Mouse (Mus musculus) adrenal gland, adult 18-20 months (tissue): ENCODE data around the gene Gcc1. TPM values are rescaled to one million over a fixed set of nuclear protein-coding genes. Genes with fewer than 3 reads are reported as not detected.

ENCODE experiments used
- DNase-seq, 2 experiments: peaks; one replicate each; pipeline ENCODE4 v3.0.0; 2021 to 2022; ENCODE audit warnings: low spot score in 2 of 2
- long read RNA-seq, 2 experiments: library from polyadenylated mRNA; stranded (forward); transcript quantifications; one replicate each; pipeline ENCODE4 v2.0.0; 2021
- total RNA-seq, 2 experiments: library from RNA; stranded (reverse); gene quantifications; 1 replicate in 1 of 2; 2 replicates in 1 of 2; pipeline ENCODE4 v1.2.3; 2021

The Gcc1 gene
- 10 to 100 TPM; 15.2 to 18.1 TPM for total RNA-seq
- long read RNA-seq, experiment 1, full-length matches to known transcripts, result 19 of 22 reads
- long read RNA-seq, experiment 1, partial matches to known transcripts, result 0 of 22 reads
- long read RNA-seq, experiment 1, other reads (novel, unspliced or antisense), result 3 of 22 reads
- long read RNA-seq, experiment 2, full-length matches to known transcripts, result 49 of 57 reads
- long read RNA-seq, experiment 2, partial matches to known transcripts, result 3 of 57 reads
- long read RNA-seq, experiment 2, other reads (novel, unspliced or antisense), result 5 of 57 reads

- DNase-seq, result no peak
Observed at GRCm38 (mm10) chr6:28428290-28428689, at the start of gene Gcc1. TSS of gene Gcc1 (minus strand) at chr6:28428390.

GRCm38 (mm10) chr6:28474839-28475238 is 46.6 kb upstream of the Gcc1 start, which contains the start of gene Snd1:
TSS of gene Snd1 (plus strand) at chr6:28475139.
- no peak for DNase-seq

- DNase-seq, result no peak
Observed at GRCm38 (mm10) chr6:28474211-28474610, 46.0 kb upstream of the Gcc1 start.

GRCm38 (mm10) chr6:28471284-28472035 is 43.3 kb upstream of the Gcc1 start:
- no peak for DNase-seq

DNA sequence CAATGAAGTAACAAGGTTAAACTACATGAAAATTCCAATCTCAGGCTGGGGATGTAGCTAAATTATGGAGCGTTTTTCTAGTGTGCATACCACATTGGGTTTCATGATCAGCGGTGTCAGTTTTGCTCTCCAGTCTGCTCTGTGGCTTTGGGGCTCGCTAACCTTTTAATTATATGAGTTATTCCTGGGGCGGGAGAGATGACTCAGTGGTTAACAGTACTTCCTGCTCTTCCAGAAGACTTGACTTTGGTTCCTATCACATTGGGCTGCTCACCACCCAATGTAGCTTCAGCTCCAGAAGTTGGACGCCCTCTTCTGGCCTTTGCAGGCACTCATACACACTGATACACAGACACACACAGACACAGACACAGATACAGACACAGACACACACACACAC is 42.4 kb upstream of the Gcc1 start:
- DNase-seq, result no peak

DNA sequence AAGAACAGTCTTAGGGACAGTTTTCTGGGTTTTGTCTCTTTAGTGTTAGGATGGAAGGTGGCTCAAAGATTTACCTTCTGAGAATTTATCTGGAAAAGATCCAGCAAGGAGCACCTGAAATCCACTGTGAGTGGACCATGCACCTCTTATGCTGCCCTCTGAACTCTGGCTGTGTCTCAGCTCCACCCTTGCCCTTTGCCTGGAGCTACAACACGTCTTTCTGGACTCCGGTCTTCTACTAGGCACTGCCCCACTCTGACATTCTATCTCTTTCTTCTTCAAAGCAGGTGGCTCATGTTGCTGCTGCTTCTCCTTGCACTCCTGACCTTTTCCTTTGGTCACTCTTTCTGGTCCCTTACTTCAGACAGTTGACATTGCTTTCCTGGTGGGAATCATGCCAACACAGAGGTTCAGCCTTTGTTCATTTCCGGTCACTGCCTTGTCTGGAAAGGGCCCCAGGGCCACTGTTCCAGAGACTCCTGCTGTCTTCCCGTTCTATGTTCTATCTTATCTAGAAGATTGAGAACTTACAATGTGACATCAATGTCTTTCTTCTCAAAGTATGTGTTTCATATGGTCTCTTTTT is 41.9 kb upstream of the Gcc1 start:
- DNase-seq, result no peak

DNA sequence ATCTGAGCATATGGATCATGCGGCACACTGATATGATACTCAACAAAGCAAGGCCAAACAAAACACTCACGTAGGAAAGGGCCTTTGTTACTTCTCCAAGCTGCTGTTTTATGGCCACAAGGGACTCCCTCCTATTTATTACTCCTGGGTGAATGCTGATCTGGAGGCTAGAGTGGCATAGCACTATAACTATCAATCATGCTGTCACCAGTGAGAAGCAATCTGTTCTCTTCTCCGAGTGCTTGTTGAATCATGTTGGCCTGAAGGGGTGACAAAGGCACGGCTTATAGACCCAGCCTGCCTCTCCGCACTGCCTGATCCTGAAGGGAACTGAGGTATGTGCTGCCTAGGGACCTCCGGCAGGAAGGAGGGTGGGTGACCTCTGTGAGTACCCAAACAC is 36.4 kb upstream of the Gcc1 start:
- DNase-seq, result no peak

DNA sequence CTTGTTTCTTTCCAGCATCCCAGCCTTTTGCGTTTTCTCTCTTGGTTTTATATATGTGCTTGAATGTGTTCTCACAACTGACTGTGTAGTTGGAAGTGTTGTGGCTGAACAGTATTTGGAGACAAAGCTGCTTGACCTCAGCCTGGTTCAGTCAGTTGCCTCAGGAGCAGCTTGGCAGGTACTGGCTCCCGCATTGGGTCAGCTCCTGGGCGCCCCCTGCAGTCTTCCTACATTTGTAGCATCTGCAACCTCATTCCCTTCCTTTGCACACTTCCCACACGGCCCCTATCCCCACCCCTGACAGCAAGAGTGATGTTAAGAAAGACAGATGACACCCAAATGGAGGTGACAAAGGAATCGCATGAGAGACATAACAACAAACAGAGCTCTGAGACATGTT is 32.3 kb upstream of the Gcc1 start:
- peak; percentile 68 to 74 for DNase-seq

DNA sequence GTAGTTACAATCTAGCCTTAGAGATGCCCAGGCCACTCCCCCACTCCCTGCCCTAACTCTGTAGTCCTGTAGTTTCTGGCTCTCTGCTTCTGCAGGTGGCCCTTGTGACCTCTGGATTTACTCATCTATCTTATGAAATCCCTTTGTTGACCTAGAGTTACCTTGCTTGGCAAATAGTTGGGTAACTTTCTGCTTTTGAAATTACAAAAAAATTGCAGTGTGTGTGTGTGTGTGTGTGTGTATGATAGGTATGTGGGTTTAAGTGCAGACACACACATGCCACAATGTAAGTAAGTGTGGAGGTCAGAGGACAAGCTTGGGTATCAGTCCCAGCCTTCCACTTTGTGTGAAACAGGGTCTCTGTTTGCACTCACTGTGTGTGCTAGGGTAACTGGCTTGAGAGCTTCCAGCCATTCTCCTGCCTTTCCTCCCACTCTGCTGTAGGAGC is 31.1 kb upstream of the Gcc1 start:
- DNase-seq, result no peak

GRCm38 (mm10) chr6:28450977-28451376 is 22.8 kb upstream of the Gcc1 start:
- DNase-seq, result no peak

DNA sequence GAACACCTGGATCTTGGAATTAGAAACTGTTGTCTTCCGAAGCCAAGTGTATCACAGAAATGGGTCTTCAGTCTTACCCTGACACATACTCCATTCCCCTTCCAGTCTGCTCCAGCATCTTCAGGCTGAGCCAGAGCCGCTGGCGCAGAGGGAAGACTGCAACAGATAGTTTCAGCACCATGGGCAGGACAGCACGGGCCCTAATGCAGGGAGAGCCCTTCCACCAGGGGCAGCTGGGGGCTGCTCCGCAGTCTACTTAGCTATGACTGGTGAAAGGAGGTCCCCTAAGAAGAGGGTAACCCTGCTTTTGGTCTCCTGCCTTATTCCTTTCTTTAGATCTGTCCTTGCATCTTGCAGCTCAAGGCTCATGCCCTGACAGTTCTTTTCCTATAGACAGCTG is 22.3 kb upstream of the Gcc1 start:
- no peak for DNase-seq

- DNase-seq, result no peak
Observed at GRCm38 (mm10) chr6:28449253-28449652, 21.1 kb upstream of the Gcc1 start, which contains the start of gene Pax4. TSS of gene Pax4 (minus strand) at chr6:28449353.

GRCm38 (mm10) chr6:28447937-28448336 is 19.7 kb upstream of the Gcc1 start:
- DNase-seq, result no peak

DNA sequence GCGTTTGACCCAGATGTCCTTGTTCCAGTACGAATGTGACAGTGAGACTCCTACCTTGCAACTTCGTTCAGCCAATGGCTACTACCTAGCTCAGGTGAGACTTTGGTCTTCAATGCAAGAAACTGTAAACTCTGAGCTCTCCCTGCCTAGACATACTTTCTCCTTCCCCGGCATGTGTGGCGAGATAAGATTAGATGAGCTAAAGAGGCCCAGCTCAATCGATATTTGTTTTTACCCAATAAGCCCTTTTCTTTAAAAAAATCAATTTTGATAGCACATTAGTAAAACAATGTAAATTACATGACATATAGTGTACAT is 3.3 kb upstream of the Gcc1 start:
- no peak for DNase-seq

- DNase-seq, result no peak
Observed at GRCm38 (mm10) chr6:28430795-28431537, 2.8 kb upstream of the Gcc1 start.

DNA sequence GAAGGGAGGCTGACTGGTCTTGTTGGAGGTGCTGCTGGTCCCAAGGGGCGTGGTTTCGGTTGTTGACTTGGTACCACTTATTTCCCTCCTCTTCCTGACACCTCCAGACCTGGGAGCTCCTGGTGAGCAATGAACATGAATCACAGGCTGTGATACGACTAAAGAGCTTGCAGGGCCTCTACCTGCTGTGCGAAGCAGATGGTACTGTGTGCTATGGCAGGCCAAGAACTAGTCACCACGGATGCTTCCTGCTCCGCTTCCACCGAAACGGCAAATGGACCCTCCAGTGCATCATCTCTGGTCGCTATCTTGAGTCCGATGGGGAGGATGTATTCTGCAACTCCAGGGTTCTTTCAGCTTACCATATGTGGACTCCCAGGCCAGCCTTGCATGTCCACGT is 1.7 kb upstream of the Gcc1 start:
- DNase-seq, result no peak

- no peak for DNase-seq
Observed at GRCm38 (mm10) chr6:28427096-28427839, 922 bp downstream of the Gcc1 start, which contains the start of gene Fscn3. TSS of gene Fscn3 (plus strand) at chr6:28427789.

GRCm38 (mm10) chr6:28425019-28425418 is 3.2 kb downstream of the Gcc1 start:
- DNase-seq, result no peak

- peak; percentile 56 to 61 for DNase-seq
Observed at GRCm38 (mm10) chr6:28423767-28424695, 4.2 kb downstream of the Gcc1 start.

DNA sequence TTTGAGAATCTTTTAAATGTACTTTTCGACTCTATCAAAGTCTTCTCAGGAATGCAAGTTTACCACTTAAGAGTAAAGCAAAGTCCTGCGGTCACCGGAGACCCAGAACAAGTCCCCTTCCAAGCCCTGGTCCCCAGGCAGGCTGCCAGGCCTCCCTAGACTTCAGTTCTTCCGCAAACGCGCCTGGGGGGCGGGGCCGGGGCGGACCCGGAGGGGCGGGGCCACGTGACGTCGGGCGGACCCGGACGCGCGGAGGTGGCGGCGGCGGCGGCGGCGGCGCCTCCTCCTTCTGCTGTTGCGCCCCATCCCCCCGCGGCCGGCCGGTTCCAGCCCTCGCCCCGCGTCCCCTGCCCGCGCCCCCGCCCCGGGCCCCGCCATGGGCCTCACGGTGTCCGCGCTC is 4.9 kb downstream of the Gcc1 start, which contains the start of gene Arf5:
Gene Arf5, plus strand, starts transcription at position 248 of the 400 bp plus-strand sequence.
- DNase-seq, result peak; percentile 97 to 98
